ENCODE assay signal across 9 mouse cellular contexts in the genomic region with DNA sequence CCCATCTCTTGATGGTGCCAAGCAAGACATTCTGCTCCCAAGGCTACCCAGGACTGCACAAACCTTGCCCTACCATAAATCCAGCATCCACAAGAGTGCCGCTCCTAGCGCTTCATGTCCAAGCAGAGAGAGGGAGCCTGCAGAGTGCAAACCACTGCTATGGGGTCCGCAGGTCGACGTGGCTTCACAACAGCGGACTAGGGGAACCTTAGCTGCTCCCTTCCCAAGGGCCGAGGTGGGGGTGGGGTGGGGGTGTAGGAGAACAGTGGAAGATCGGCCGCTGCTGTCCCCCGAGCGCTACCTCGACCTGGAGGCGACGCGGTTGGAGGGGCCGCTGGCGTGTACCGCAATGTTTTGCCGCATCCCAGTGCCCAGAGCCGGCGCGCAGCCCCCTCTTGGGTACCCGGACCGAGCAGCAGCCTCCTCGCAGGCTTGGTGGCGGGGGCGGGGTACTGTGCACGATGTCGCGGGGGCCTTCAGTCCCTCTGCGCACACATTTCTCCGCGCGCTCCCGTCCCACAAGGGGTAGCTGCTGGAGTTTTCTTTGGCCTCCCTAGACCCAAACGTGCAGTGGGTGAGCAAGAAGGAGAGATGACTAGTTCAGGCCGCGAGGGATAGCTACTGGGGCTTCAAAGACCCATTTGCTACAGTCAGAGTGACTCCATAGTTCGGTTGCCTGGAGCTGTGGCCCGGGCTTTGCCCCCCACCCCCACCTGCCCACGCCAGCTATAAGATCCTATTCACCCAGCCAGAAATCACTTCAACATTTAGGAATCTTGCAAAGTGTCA. TPM values are rescaled to one million over a fixed set of nuclear protein-coding genes. Genes with fewer than 3 reads are reported as not detected.
DNase-seq lines count a peak whose midpoint lies in the region; ATAC-seq lines count a peak whose summit lies in the region.
"Had no signal": no experiment of that assay in that cellular context is flagged by ENCODE, and none has a peak within 500 bp of the region (broad histone marks: within the 10 kb centered on the region; RNA-seq: fewer than 3 reads in every experiment).

No protein-coding gene starts in this region.

- no peak for DNase-seq in heart, postnatal 4 days
- DNase-seq in cerebellum, postnatal 25 days = peak; percentile 66 to 67
- peak; percentile 26 to 37 for DNase-seq in frontal cortex, postnatal 36 days (ENCODE audit: low spot score in 2 of 2)
- peak; percentile 37 for DNase-seq in right cerebral cortex, postnatal 4 days
- no peak for DNase-seq in spleen, adult 18-20 months
- no peak for DNase-seq in lung, postnatal 25 days (ENCODE audit: low spot score)

- H3K27ac ChIP-seq in heart, embryonic 14.5 days (replicated peaks in 1 of 2; ENCODE audit: control insufficient read depth in 1 of 2, insufficient read depth in 1 of 2, low read depth in 2 of 2, low read length in 2 of 2) = peak overlapping the region in 1 of 2 experiments; percentile 55; a peak in 1 of 4 replicates
- no peak overlapping the region for H3K27ac ChIP-seq in limb, embryonic 13.5 days

- ATAC-seq in heart, embryonic 14.5 days (ENCODE audit: insufficient number of reproducible peaks, insufficient read depth, low FRiP score, low read depth) = no peak
- peak; percentile 48; the same call in 1 of the 2 replicates for ATAC-seq in limb, embryonic 13.5 days (ENCODE audit: low FRiP score, low read depth)

- H3K4me1 ChIP-seq in heart, embryonic 14.5 days (ENCODE audit: control insufficient read depth in 2 of 2, insufficient read depth in 2 of 2, low read length in 2 of 2) = no peaks in the 10 kb centered on the region
- H3K4me1 ChIP-seq in limb, embryonic 13.5 days = no peaks in the 10 kb centered on the region

- H3K36me3 ChIP-seq in heart, embryonic 14.5 days (ENCODE audit: control insufficient read depth, insufficient read depth, low read length) = no peaks in the 10 kb centered on the region
- no peaks in the 10 kb centered on the region for H3K36me3 ChIP-seq in limb, embryonic 13.5 days

- no peaks in the 10 kb centered on the region for H3K27me3 ChIP-seq in heart, embryonic 14.5 days (ENCODE audit: control insufficient read depth, insufficient read depth, low read length)
- peaks cover 7% of the 10 kb centered on the region; the same call in 1 of the 2 replicates for H3K27me3 ChIP-seq in limb, embryonic 13.5 days

- peak overlapping the region; percentile 66 for H3K4me2 ChIP-seq in heart, embryonic 14.5 days (ENCODE audit: low read length)
- H3K4me2 ChIP-seq in limb, embryonic 13.5 days (replicated peaks) = peak overlapping the region; percentile 79

- H3K4me3 ChIP-seq in heart, embryonic 14.5 days (ENCODE audit: control insufficient read depth in 1 of 2, insufficient read depth in 1 of 2, low read depth in 1 of 2, low read length in 2 of 2) = peak overlapping the region; percentile 53 to 62
- peak overlapping the region; percentile 48 for H3K4me3 ChIP-seq in limb, embryonic 13.5 days

- no peaks in the 10 kb centered on the region for H3K9me3 ChIP-seq in heart, embryonic 14.5 days (ENCODE audit: control insufficient read depth, low read length)
- H3K9me3 ChIP-seq in limb, embryonic 13.5 days = no peaks in the 10 kb centered on the region

- WGBS in heart, embryonic 14.5 days = 10% methylated on average over 38 of the region's 41 CpGs
- WGBS in limb, embryonic 13.5 days = 6% methylated on average over 40 of the region's 41 CpGs

- H3K9ac ChIP-seq in heart, embryonic 14.5 days (ENCODE audit: low read length) = peak overlapping the region; percentile 73
- H3K9ac ChIP-seq in limb, embryonic 13.5 days = peak overlapping the region; percentile 54

RNA-seq across cellular contexts. Expression of a gene that starts 1.1 kb away (rescaled TPM):
- 14.5 and 14.7 TPM in 2 replicates for polyA plus RNA-seq in heart, embryonic 14.5 days (2014; fragmentation: Nextera tagmentation; extraction: Ambion mirVana)
- 1 to 10 TPM; 6.2 to 9.2 TPM for total RNA-seq in heart, postnatal 4 days (2021)
- 2.4 and 3.1 TPM in 2 replicates for polyA plus RNA-seq in limb, embryonic 13.5 days (2015; fragmentation: Nextera tagmentation; extraction: Ambion mirVana)
- polyA plus RNA-seq: small intestine, adult 2 months had no signal

Comparison
In these comparisons a context has a peak if more than half of its experiments do, and no peak if none do; other contexts are left out.
1. DNase-seq: peak in cerebellum, postnatal 25 days (2 of 2), frontal cortex, postnatal 36 days (2 of 2) and right cerebral cortex, postnatal 4 days (single experiment); none in heart, postnatal 4 days (single experiment), spleen, adult 18-20 months (0 of 2) and lung, postnatal 25 days (single experiment).